Mouse (Mus musculus) heart, embryonic 13.5 days (tissue): ENCODE measurements around the gene Tmem100. TPM values are rescaled to one million over a fixed set of nuclear protein-coding genes. Genes with fewer than 3 reads are reported as not detected.

Experiments used
- polyA plus RNA-seq: library from polyadenylated mRNA; unstranded; fragments of >200 nt; fragmentation: Nextera tagmentation; extraction: Ambion mirVana; gene quantifications from 2 replicates; pipeline ENCODE4 v1.2.1, GENCODE M21; 2015

Tmem100 gene
- polyA plus RNA-seq, 1 experiment from 2014 or later: 11.4 TPM

Other genes with a start within 250 kb of the Tmem100 start
- 11.3 and 12.9 TPM in 2 replicates for gene Pctp, start 27.5 kb upstream of the Tmem100 start, polyA plus RNA-seq
- gene Gm45716, start 157.3 kb downstream of the Tmem100 start, polyA plus RNA-seq: 42.2 and 52.1 TPM in 2 replicates
- gene Mmd, start 219.1 kb downstream of the Tmem100 start, polyA plus RNA-seq: 84.1 and 99.1 TPM in 2 replicates